Mouse (Mus musculus) erythroblast, embryonic 14.5 days (primary cell): ENCODE data around the gene Ints11.

ENCODE experiments used
- GATA1 ChIP-seq: IDR thresholded peaks from 2 replicates; pipeline ENCODE4 v1.6.1; 2012; ENCODE audit warnings: low read length, inconsistent platforms, mixed read lengths
- TAL1 ChIP-seq: IDR thresholded peaks from 3 replicates; pipeline ENCODE4 v1.6.1; 2012; ENCODE audit warnings: low read length, inconsistent platforms, mixed read lengths

- TF ChIP-seq GATA1 (no peak), TAL1 (no peak)
Measured at GRCm38 (mm10) chr4:155891011-155891471, 21.7 kb downstream of the Ints11 start.
